Mouse (Mus musculus) thymus, adult 2 months (tissue): ENCODE measurements around the gene Tgfbr2. TPM values are rescaled to one million over a fixed set of nuclear protein-coding genes. Genes with fewer than 3 reads are reported as not detected.

Experiments
- DNase-seq: peaks from one replicate; pipeline ENCODE4 v3.0.0; 2021
- H3K27ac ChIP-seq: fragments of 200-500 bp; 2 replicates; pipeline ENCODE4 v1.5.1; 2012; ENCODE audit warnings: low read length, control low read depth; ENCODE audit not compliant: control insufficient read depth, insufficient read depth
- H3K27me3 ChIP-seq: fragments of 200-500 bp; 2 replicates; pipeline ENCODE4 v1.6.1; 2012; ENCODE audit warnings: mild to moderate bottlenecking, low read length, moderate library complexity, mixed read lengths; ENCODE audit not compliant: control insufficient read depth, insufficient read depth
- H3K36me3 ChIP-seq: fragments of 200-500 bp; 2 replicates; pipeline ENCODE4 v1.6.1; 2012; ENCODE audit warnings: mild to moderate bottlenecking, low read length, moderate library complexity; ENCODE audit not compliant: control insufficient read depth, insufficient read depth
- H3K4me1 ChIP-seq: fragments of 200-500 bp; replicated peaks from 2 replicates; pipeline ENCODE4 v1.6.1; 2012; ENCODE audit warnings: low read length; ENCODE audit not compliant: control insufficient read depth, insufficient read depth
- H3K4me3 ChIP-seq: fragments of 200-500 bp; 2 replicates; pipeline ENCODE4 v1.5.1; 2012; ENCODE audit warnings: mild to moderate bottlenecking, low read length, control low read depth, moderate library complexity; ENCODE audit not compliant: control insufficient read depth, insufficient read depth
- CTCF ChIP-seq: fragments of 200-500 bp; IDR thresholded peaks from 2 replicates; pipeline ENCODE4 v1.5.1; 2012; ENCODE audit warnings: mild to moderate bottlenecking, control low read depth, low read length, moderate library complexity, borderline replicate concordance; ENCODE audit not compliant: control insufficient read depth, poor library complexity, insufficient read depth; ENCODE audit errors: extremely low read depth
- POLR2A ChIP-seq: fragments of 200-500 bp; IDR thresholded peaks from 2 replicates; pipeline ENCODE4 v1.6.1; 2012; ENCODE audit warnings: mild to moderate bottlenecking, low read length, control low read depth, moderate library complexity; ENCODE audit not compliant: control insufficient read depth, poor library complexity, insufficient read depth; ENCODE audit errors: extremely low read depth
- WGBS: fragments of 180-500 bp; shearing (Covaris S2); methylation state at CpG from one replicate; pipeline ENCODE4 v1.1.7; 2018; 5-methylcytosine and 5-hydroxymethylcytosine counted together
- polyA plus RNA-seq: library from polyadenylated mRNA; depleted of rRNA; stranded (reverse); fragments of >200 nt; gene quantifications from 2 replicates; pipeline ENCODE4 v1.2.3, GENCODE M21; 2012

Tgfbr2 gene
- polyA plus RNA-seq, 1 experiment, result 57.2 TPM

GRCm38 (mm10) chr9:116198488-116198887 is 23.3 kb upstream of the Tgfbr2 start:
- TF ChIP-seq POLR2A, result no peak
- no peak for TF ChIP-seq CTCF
- no peak overlapping the region for H3K4me3 ChIP-seq
- no peak for DNase-seq
- no peaks in the 10 kb centered on the region for H3K36me3 ChIP-seq
- 94% methylated on average over 9 of the region's 9 CpGs for WGBS
- H3K27me3 ChIP-seq, result no peaks in the 10 kb centered on the region
- peaks cover 4% of the 10 kb centered on the region for H3K4me1 ChIP-seq
- H3K27ac ChIP-seq, result no peak overlapping the region

- WGBS, result 98% methylated on average over 11 of the region's 11 CpGs
These were observed 22.5 kb upstream of the Tgfbr2 start for GRCm38 (mm10) chr9:116197491-116198170.

GRCm38 (mm10) chr9:116193889-116194450 is 18.8 kb upstream of the Tgfbr2 start:
- Histone ChIP-seq H3K27ac (no peak overlapping the region), H3K4me1 (peaks cover 28% of the 10 kb centered on the region), H3K36me3 (no peaks in the 10 kb centered on the region), H3K27me3 (no peaks in the 10 kb centered on the region), H3K4me3 (no peak overlapping the region)
- no peak for DNase-seq
- 13% methylated on average over 4 of the region's 4 CpGs for WGBS
- no peak for TF ChIP-seq POLR2A
- no peak for TF ChIP-seq CTCF

More at GRCm38 (mm10) chr9:116197491-116198170, 22.5 kb upstream of the Tgfbr2 start:
- H3K4me3 ChIP-seq, result no peak overlapping the region
- no peak for DNase-seq
- no peaks in the 10 kb centered on the region for H3K27me3 ChIP-seq
- H3K4me1 ChIP-seq, result peaks cover 11% of the 10 kb centered on the region
- H3K27ac ChIP-seq, result no peak overlapping the region
- H3K36me3 ChIP-seq, result no peaks in the 10 kb centered on the region
- no peak for TF ChIP-seq POLR2A
- no peak for TF ChIP-seq CTCF

GRCm38 (mm10) chr9:116193535-116193881 is 18.3 kb upstream of the Tgfbr2 start:
- H3K27me3 ChIP-seq, result no peaks in the 10 kb centered on the region
- DNase-seq, result no peak
- H3K4me3 ChIP-seq, result no peak overlapping the region
- WGBS, result 73% methylated on average over 1 of the region's 1 CpGs
- H3K4me1 ChIP-seq, result peaks cover 28% of the 10 kb centered on the region
- no peaks in the 10 kb centered on the region for H3K36me3 ChIP-seq
- no peak overlapping the region for H3K27ac ChIP-seq
- no peak for TF ChIP-seq CTCF
- no peak for TF ChIP-seq POLR2A

- WGBS, result 98% methylated on average over 12 of the region's 12 CpGs
- no peak overlapping the region for H3K27ac ChIP-seq
These were observed 17.8 kb upstream of the Tgfbr2 start for GRCm38 (mm10) chr9:116192826-116193534.

GRCm38 (mm10) chr9:116192253-116192652 is 17.1 kb upstream of the Tgfbr2 start:
- Histone ChIP-seq H3K36me3 (no peaks in the 10 kb centered on the region), H3K27me3 (no peaks in the 10 kb centered on the region), H3K4me3 (no peak overlapping the region), H3K27ac (no peak overlapping the region), H3K4me1 (peaks cover 36% of the 10 kb centered on the region)
- DNase-seq, result no peak
- WGBS, result 25% methylated on average over 7 of the region's 7 CpGs
- TF ChIP-seq CTCF (no peak), POLR2A (no peak)

More at GRCm38 (mm10) chr9:116192826-116193534, 17.8 kb upstream of the Tgfbr2 start:
- Histone ChIP-seq H3K36me3 (no peaks in the 10 kb centered on the region), H3K27me3 (no peaks in the 10 kb centered on the region), H3K4me3 (no peak overlapping the region), H3K4me1 (peaks cover 32% of the 10 kb centered on the region)
- DNase-seq, result no peak
- TF ChIP-seq POLR2A (no peak), CTCF (no peak)
